Mouse (Mus musculus) ES-E14 (cell line): ENCODE results near the gene Akap9. TPM values are rescaled to one million over a fixed set of nuclear protein-coding genes. Genes with fewer than 3 reads are reported as not detected.
"Not testable (repeated sequence)": the region's sequence is repeated elsewhere in the genome, so short reads cannot be mapped to it uniquely, and the experiment has no call there.

ENCODE experiments used
- DNase-seq: peaks from one replicate; pipeline ENCODE4 v3.0.0-alpha.2; 2013; ENCODE audit warnings: low read depth, low spot score
- H3K27ac ChIP-seq: 2 replicates; pipeline ENCODE4 v1.5.1; 2012; ENCODE audit warnings: low read depth, mild to moderate bottlenecking, low read length, moderate library complexity, mixed read lengths; ENCODE audit not compliant: poor library complexity, insufficient read depth, severe bottlenecking
- H3K36me3 ChIP-seq: 2 replicates; pipeline ENCODE4 v1.6.1; 2012; ENCODE audit warnings: mild to moderate bottlenecking, low read length, moderate library complexity, mixed read lengths; ENCODE audit not compliant: control insufficient read depth, poor library complexity, insufficient read depth, severe bottlenecking
- H3K4me1 ChIP-seq, 2 experiments: fragments of 150-350 bp in 1 of 2; sonication (generic) in 1 of 2; 2 replicates each; pipeline ENCODE4 v1.6.1; 2012; ENCODE audit warnings: low read length in 2 of 2, mild to moderate bottlenecking in 1 of 2, mixed read lengths in 1 of 2; ENCODE audit not compliant: control insufficient read depth in 2 of 2, insufficient read depth in 2 of 2, poor library complexity in 1 of 2
- H3K4me3 ChIP-seq, 2 experiments: fragments of 150-350 bp in 1 of 2; sonication (generic) in 1 of 2; 2 replicates each; pipeline ENCODE4 v1.5.1; 2012; ENCODE audit warnings: low read length in 2 of 2, low read depth in 1 of 2, mild to moderate bottlenecking in 1 of 2, mixed read lengths in 1 of 2; ENCODE audit not compliant: insufficient read depth in 1 of 2, poor library complexity in 1 of 2, severe bottlenecking in 1 of 2
- H3K9ac ChIP-seq: 2 replicates; pipeline ENCODE4 v1.6.1; 2012; ENCODE audit warnings: low read depth, mild to moderate bottlenecking, low read length, mixed read lengths; ENCODE audit not compliant: poor library complexity, insufficient read depth, severe bottlenecking
- H3K9me3 ChIP-seq: fragments of 150-350 bp; sonication (generic); 2 replicates; pipeline ENCODE4 v1.6.1; 2012; ENCODE audit warnings: low read depth, mild to moderate bottlenecking, low read length; ENCODE audit not compliant: control insufficient read depth, insufficient read depth
- CHD2 ChIP-seq: IDR thresholded peaks from 2 replicates; pipeline ENCODE4 v1.6.1; 2014; ENCODE audit warnings: mild to moderate bottlenecking, low read depth, low read length, inconsistent platforms
- HCFC1 ChIP-seq: IDR thresholded peaks from 2 replicates; pipeline ENCODE4 v1.6.1; 2012; ENCODE audit warnings: low read length, inconsistent platforms, borderline replicate concordance; ENCODE audit not compliant: insufficient read depth
- MAFK ChIP-seq: IDR thresholded peaks from 2 replicates; pipeline ENCODE4 v1.6.1; 2014; ENCODE audit warnings: mild to moderate bottlenecking, low read depth, low read length, inconsistent platforms; ENCODE audit not compliant: insufficient read depth
- ZC3H11A ChIP-seq: IDR thresholded peaks from 2 replicates; pipeline ENCODE4 v1.6.1; 2012; ENCODE audit warnings: low read depth, mild to moderate bottlenecking, inconsistent platforms, low read length, borderline replicate concordance
- ZNF384 ChIP-seq: IDR thresholded peaks from 2 replicates; pipeline ENCODE4 v1.6.1; 2012; ENCODE audit warnings: low read depth, low read length, inconsistent platforms
- in situ Hi-C, 2 experiments: fragments of 600-800 bp; cut with MboI; formaldehyde crosslinking; loops; one replicate each; pipeline ENCODE4 v1.15.1; 2025; ENCODE audit warnings: low sequenced_read_pairs in 2 of 2, inconsistent platforms in 1 of 2; ENCODE audit not compliant: unreplicated experiment in 2 of 2
- total RNA-seq: library from RNA; depleted of rRNA; stranded (reverse); fragments of 300-350 nt; gene quantifications from 2 replicates; pipeline ENCODE4 v1.2.3, GENCODE M21; 2012

The Akap9 gene
- total RNA-seq, 1 experiment, result 33.3 TPM

- no peak overlapping the region for H3K27ac ChIP-seq
- no peak overlapping the region for H3K9ac ChIP-seq
- TF ChIP-seq ZC3H11A, result peak; percentile 62; the same call in 1 of the 2 replicates
- no peak for TF ChIP-seq MAFK
- TF ChIP-seq CHD2, result no peak
- TF ChIP-seq HCFC1, result no peak
- H3K36me3 ChIP-seq, result peaks cover 22% of the 10 kb centered on the region
- H3K9me3 ChIP-seq, result no peaks in the 10 kb centered on the region
- no peak for DNase-seq
- in situ Hi-C loops, result no loop called here
- H3K4me3 ChIP-seq, result no peak overlapping the region
- H3K4me1 ChIP-seq, result peaks cover 2% of the 10 kb centered on the region in 2 experiments; a peak in 2 of 4 replicates
These were observed 173.9 kb downstream of the Akap9 start for GRCm38 (mm10) chr5:4101770-4102169.

- in situ Hi-C loops, result no loop called here
- Histone ChIP-seq H3K36me3 (peaks cover 18% of the 10 kb centered on the region), H3K4me3 (peak overlapping the region; percentile 90 to 94), H3K27ac (peak overlapping the region; percentile 86), H3K4me1 (peaks cover 2 to 3% of the 10 kb centered on the region in 2 experiments; a peak in 2 of 4 replicates), H3K9me3 (no peaks in the 10 kb centered on the region), H3K9ac (peak overlapping the region; percentile 83)
- TF ChIP-seq HCFC1 (no peak), ZC3H11A (no peak), CHD2 (no peak), MAFK (no peak), ZNF384 (no peak)
- DNase-seq, result no peak
These were observed 175.9 kb downstream of the Akap9 start for GRCm38 (mm10) chr5:4103626-4104340.

GRCm38 (mm10) chr5:4104341-4105040, 176.6 kb downstream of the Akap9 start, which contains the start of gene Cyp51:
Gene Cyp51 (minus strand): TSS chr5:4104746.
- peak within 1 kb of the TSS; percentile 83 for H3K9ac ChIP-seq
- peaks cover 11% of the 10 kb centered on the region for H3K36me3 ChIP-seq
- H3K27ac ChIP-seq, result peak within 1 kb of the TSS; percentile 86
- peaks cover 2 to 3% of the 10 kb centered on the region in 2 experiments; a peak in 2 of 4 replicates for H3K4me1 ChIP-seq
- H3K9me3 ChIP-seq, result no peaks in the 10 kb centered on the region
- DNase-seq, result peak; percentile 79
- TF ChIP-seq MAFK (no peak), HCFC1 (0 out of 2 replicates have a peak, but pooled peaks have one; percentile 15), ZC3H11A (no peak), ZNF384 (peak; percentile 76; the same call in 1 of the 2 replicates), CHD2 (no peak)
- peak within 1 kb of the TSS; percentile 90 to 94 for H3K4me3 ChIP-seq
- in situ Hi-C loops, result no loop called here

- Histone ChIP-seq H3K9me3 (no peaks in the 10 kb centered on the region), H3K4me1 (peaks cover 2 to 3% of the 10 kb centered on the region in 2 experiments; a peak in 2 of 4 replicates), H3K4me3 (no peak overlapping the region), H3K27ac (no peak overlapping the region), H3K36me3 (peaks cover 5% of the 10 kb centered on the region; the same call in 1 of the 2 replicates), H3K9ac (no peak overlapping the region)
- no peak for DNase-seq
- in situ Hi-C loops, result no loop called here
- TF ChIP-seq CHD2 (no peak), ZC3H11A (no peak), ZNF384 (no peak), HCFC1 (no peak), MAFK (no peak)
These were observed 177.9 kb downstream of the Akap9 start for GRCm38 (mm10) chr5:4105651-4106186.

- H3K4me1 ChIP-seq, in situ Hi-C loops, H3K9ac ChIP-seq, H3K4me3 ChIP-seq, H3K36me3 ChIP-seq, H3K9me3 ChIP-seq, H3K27ac ChIP-seq: not testable (repeated sequence)
- peak; percentile 20 for DNase-seq
These were observed 179.2 kb downstream of the Akap9 start for GRCm38 (mm10) chr5:4107056-4107455.
